Mouse (Mus musculus) MN1 (cell line): Measurements from ENCODE around the gene 4930564D02Rik.

Experiments used
- DNase-seq: peaks from one replicate; pipeline ENCODE4 v3.0.0-alpha.2; 2016; ENCODE audit warnings: low spot score

4930564D02Rik gene

DNA sequence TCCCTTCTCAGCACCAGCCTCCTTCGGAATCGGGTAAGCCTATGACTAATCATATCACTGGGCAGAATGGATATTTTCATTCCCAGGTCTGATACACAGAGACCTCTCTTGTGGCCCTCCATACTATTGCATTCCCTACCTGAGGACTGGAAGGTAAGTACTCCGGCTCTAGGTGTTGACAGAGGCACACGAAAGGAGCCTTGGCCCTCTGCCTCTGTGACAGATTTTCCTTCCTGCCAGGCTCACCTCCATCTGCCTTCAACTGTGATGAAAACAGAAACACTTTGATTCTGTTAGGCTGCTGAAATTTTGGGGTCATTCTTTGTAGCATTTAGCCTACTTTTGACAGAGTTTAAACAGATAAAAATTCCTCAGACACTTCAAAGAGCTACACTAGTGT lies 47.2 kb downstream of the 4930564D02Rik start:
- DNase-seq: no peak

- peak; percentile 23 for DNase-seq
These were observed 47.6 kb downstream of the 4930564D02Rik start for GRCm38 (mm10) chr3:105114269-105114668.

- DNase-seq: no peak
These were observed 50.0 kb downstream of the 4930564D02Rik start for GRCm38 (mm10) chr3:105116596-105116995.

GRCm38 (mm10) chr3:105123776-105124175 lies 57.1 kb downstream of the 4930564D02Rik start:
- DNase-seq: no peak

DNA sequence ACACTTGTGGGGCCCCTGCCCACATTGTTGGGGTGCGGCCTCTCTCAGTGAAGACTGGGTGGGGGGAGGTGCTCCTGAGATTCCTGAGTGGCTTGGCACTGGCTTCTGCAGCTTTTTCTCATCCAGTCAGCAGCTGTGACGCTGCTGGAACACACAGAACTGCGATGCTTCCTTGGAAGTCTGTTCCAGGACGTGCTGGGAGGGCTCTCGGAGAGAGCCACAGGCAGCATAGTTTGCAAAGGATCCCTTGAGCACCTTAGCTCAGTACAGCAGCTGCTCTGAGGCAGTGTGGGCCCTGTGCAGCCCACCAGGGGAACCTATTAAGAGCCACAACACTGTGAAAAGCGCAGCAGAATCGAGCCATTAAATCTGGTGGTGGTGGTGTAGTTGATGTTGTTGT lies 61.2 kb downstream of the 4930564D02Rik start:
- no peak for DNase-seq
